Mouse (Mus musculus): ENCODE data around the gene Sult1b1.
"Not testable (repeated sequence)": the region's sequence is repeated elsewhere in the genome, so short reads cannot be mapped to it uniquely, and the experiment has no call there.

The Sult1b1 gene

DNA sequence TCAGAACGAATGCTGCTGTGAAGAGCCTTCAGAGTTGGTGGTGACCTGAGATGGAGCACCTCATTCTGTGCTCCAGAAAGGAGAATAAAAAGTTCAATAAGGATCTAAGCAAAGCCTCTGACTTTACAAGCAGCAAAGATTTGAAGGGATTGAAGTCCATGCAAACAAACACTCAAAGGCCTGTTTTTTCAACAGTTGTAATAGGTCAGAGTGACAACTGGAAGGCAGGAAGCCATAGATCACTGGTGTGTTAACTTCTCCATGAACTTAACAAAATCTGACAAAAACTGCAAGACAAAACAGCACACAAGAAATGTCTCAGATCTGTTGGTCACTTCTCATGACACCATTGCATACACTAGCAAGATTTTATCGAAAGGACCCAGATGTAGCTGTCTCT is at the start of gene Sult1b1:
TSS of gene Sult1b1 (minus strand) at position 85 of the 400 bp plus-strand sequence.
- no peak for DNase-seq (ENCODE audit: low spot score)

DNA sequence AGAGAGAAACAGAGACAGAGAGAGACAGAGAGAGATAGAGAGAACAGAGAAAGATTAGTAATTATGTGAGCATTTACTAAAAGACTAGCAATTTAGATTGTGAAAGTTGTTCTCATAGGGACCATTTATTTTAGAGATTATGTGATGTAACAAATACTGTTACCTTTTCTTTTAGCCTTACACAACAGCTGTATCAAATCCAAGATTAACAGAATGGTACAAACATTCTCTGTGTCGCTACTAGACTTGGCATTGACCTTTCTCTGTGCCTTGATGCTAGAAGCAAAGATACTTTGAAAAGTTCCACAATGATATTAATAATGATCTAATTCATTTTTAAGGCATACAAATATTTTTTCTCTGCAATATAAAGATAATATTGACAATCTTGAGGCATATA is 42.4 kb upstream of the Sult1b1 start:
- no peak for DNase-seq (ENCODE audit: low spot score)

DNA sequence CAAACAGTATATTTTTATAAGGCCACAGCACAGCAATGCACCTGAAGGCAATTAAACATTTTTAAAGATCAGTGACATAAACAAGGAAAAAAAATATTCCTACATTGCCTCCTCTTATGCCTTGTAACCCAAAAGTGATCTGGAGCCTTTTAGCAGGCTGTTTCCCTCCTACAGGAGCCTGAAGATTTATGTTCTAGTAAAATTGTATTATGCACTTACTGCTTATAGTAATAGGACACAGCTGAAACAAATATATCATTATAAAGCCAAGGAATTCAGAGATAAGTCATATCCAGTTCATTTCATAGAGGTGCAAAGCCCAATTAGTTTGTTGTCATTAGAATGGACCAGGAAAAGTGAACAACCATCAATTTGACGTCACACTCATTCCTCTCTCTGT is 36.2 kb upstream of the Sult1b1 start:
- no peak for DNase-seq (ENCODE audit: low spot score)

DNA sequence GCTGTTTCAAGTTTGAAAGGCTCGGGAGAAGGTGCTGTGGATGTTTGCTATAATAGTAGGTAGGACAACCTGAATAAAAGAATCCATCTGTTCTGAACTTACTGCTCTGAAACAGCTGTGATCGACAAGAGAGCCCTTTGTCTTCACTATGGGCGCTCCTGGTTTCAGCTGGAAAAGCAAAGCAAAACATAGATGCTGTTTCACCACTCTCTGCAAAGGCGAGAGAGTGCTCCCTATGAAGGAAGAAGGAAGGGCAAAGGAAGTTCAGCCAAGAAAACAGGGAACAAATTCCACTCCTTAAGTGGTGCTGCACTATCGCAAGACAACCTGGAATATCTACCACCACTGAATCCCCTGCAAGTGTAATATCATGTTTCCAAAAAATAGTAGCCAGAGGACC is 35.5 kb upstream of the Sult1b1 start:
- DNase-seq (ENCODE audit: low spot score): no peak

DNA sequence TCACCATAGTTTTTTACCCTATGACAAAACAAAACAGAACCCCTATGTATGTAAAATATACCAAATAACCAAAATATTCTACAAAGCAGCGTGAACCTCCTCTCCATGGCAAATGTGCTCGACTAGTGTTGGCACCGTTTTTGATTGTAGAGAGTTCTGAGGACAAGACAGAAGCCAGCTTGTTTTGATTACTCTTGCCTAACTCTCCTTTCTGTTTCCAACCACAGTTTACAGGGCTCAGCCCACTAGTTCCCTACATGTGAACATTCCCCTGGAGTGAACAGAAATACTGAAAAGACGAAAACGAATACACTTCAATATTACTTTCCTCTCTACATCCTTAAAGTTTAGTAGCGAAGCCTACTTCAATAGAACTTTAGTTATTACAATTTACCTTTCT is 34.8 kb upstream of the Sult1b1 start:
- no peak for DNase-seq (ENCODE audit: low spot score)

DNA sequence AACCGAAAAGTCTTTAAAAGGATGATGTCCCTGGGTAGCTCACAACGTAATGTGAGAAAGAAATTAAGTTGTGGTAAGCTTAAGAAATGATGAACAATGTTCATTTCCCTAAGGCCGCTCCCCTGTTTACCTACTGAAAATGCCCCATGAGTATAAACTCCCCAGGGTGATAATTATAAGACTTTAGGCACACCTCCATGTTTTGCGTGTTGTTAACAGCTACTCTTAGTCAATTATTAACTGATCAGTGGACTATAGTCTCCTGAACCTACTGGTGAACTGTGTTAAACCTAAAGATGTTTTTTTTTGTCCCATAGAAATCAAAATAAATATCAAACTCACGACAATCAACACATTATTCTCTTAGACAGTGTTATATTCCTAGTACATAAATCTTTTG is 30.9 kb upstream of the Sult1b1 start, which contains the start of gene Sult1d1:
TSS of gene Sult1d1 (minus strand) at position 183 of the 400 bp plus-strand sequence.
- DNase-seq (ENCODE audit: low spot score): no peak

DNA sequence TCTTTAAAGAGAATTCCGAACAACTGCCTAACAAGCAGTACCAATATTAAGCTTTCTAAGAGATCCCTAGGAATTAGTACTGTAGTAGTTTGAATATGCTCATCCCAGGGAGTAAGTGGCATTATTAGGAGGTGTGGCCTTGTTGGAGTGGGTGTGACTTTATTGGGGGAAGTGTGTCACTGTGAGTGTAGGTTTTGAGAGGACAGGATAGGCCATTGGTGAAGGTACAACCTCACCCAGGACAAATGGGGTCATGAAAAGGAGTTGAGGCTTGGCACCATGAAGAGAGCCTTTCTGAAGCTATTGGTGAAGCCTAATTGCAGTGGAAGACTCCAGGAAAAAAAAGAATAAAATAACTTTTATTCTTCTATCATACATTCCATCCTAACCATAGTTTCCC is 29.3 kb upstream of the Sult1b1 start:
- DNase-seq (ENCODE audit: low spot score): no peak

DNA sequence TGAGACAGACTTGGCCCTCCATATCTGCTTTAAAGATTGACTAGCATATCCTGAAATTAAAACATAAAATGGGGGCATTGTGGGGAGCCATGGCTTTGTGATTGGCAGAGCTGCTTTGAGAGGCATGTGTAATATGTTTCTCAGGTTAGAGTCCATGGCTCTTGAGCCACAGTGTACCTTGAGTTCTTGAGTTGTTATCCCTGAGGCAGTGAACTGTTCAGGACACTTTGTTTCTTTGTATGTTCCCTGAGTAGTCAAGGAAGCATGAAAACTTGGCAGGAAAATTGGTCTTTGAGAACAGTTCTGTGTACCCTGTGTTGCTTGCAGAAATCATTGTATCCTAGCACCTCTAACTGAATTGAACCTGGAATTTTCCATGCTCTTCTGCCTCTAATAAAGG is 25.0 kb upstream of the Sult1b1 start:
- no peak for DNase-seq (ENCODE audit: low spot score)

DNA sequence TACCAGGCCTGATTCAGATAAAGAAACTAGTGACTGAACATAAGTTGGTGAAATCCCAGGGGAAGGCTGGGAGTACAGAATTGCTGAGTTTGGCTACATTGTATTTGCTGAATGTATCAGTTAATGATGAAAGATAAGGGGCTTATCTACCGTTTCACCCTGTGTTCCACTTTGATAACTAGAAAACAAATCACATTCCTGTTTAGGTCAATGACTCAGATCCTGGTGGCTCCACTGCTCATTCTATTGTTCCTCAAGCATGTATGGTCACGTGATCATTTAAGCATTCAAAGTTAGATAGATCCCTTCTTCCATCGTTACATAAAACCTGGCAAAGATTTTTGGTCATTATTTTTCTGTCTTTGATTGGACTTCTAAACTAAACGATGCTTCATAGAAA is 24.5 kb upstream of the Sult1b1 start:
- no peak for DNase-seq (ENCODE audit: low spot score)

DNA sequence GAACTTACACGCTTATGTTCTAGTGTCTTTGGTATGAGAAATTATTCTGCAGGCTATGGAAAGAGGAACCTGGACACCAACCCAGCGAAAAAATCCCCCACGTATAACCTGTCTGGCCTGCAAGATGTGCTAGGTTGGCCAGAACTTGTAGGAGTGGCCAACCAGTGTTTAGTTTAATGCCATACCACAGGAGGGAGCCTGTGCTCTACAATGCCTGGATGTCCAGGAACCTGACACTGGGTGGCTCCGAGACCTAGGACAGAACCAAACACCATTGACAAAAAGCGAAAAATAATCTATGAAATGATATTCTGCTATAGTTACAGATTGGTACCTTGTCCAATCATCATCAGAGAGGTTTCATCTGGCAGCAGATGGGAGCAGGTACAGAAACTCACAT is 22.1 kb upstream of the Sult1b1 start:
- DNase-seq (ENCODE audit: low spot score): no peak

DNA sequence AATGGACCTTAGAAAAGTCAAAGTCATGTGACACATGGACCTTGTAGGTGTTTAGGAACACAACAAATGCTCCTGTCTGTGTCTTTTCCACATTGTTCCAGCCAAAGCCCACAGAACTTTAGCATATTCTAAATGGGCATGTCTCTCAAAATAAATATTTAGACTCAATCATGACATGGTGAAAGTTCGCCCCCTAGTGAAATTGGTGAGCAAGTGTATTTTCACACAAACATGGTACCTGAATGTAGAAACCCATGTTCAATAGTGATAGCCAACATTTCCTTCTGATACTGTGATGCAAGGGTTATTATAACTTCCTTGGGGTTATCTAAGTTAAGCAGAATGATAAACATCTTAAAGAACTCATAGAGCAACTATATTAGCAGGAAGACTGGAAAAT is 12.9 kb upstream of the Sult1b1 start:
- DNase-seq (ENCODE audit: low spot score): no peak

DNA sequence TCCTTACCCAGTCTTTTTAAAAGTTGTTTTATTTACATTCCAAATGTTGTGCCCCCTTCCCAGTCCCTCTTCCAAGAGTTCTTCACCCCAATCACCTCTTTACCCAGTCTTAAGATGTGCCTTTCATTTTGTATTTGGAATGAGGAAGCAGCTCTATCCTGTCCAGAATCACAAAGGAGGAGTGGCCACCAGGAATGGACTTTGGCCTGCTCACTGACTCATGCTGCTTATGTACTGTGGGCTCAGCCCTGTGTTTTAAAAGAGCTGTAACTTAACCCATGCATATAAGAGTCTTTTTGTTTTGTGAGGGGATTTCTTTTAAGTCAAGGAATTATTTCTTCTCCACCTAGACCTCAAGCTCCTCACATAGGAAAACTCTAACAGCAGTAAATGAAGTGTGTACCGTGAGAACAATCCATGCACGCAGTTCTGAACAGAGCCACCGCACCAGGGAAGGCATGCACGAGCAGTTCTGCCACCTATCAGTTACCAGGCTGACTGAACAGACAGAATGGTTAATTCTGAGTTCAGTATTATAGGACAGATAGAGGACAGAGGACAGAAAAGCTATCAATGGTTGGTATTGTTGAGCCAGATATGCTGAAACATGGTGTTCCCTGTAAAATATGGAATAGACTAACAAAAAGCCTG is 1.9 kb downstream of the Sult1b1 start:
- DNase-seq (ENCODE audit: low spot score): no peak

DNA sequence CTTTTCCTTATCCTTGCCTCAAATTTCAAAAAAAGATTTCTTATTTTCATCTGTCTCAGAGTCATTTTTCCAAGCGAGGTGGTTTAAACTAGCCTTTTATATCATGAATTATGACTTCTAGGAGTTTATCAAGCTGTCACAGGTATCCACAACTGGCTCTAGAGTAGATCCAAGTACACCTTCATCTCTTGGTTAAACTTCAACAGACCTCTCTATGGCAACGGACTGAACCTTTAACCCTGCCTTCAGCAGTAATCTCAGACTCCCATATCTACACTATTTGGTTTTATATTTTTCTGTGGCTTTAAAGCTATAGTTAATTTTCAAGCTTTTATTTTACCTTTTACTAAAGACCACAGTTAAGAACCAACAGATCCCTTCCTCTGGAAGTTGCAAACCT is 5.7 kb downstream of the Sult1b1 start:
- no peak for DNase-seq (ENCODE audit: low spot score)

DNA sequence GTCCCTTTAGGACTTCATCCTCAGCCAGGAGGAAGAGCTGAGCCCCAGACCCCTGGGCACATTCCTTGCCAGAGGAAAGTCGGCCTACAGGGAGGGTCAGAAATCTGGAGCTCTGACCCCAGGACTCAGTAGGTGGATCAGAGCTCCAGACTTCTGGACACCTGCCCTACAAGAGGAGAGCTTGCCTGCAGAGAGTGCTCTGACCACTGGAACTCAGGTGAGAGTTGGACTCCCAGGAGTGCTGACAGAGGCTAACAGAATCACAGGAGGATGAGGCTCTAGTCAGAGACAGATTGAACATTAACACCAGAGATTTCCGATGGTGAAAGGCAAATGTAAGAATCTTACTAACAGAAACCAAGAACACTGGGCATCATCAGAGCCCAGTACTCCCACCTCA is 14.4 kb downstream of the Sult1b1 start:
- not testable (repeated sequence) for DNase-seq (ENCODE audit: low spot score)

DNA sequence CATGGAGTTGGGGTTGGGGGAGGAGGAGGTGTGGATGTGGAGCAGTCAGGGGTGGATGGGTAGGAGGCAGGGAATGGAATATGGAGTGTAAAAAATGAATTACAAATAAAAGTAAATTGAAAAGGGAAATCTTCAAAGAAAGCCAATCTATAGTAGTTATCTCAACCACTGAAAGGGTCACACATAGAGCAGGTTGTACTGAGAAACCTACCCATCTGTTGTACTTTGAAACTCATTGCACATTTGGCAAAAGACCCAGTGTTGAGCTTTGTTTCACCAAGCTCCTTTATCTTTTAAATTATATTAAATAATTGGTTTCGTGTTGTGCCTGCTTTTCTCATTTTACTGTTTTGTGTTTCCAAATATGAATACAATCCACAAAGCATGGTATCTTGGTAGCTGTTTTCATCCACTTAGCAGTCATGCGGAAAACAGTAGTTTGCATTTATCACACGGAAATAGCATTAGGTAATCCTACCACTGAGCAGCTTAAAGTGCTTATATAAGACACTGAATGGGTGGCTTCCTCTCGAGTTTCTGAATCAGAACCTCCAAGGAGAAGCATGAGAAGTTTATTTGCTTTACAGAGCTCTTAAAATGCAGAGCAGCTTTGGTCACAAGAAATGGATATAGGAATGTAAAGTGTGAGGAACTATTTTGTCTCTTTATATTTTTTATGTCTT is 32.1 kb downstream of the Sult1b1 start:
- no peak for DNase-seq (ENCODE audit: low spot score)

DNA sequence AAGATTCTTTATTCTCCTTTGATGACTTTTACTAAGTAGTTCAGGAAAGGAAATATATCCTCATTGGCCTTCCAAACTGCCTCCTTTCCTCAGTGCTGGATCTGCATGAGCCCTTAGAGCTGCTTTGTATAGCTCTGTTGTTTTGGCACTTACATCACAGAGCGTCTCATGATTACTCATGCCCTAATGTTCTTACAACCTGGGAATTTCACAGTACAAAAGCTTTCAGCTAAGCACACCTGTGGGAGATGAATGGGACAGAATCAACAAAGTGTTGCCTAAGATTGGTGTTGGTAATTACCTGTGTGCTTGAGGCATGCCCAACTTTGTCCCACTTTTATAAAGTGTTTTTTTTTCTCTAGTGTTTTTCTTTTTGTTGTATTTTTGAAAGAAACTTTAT is 35.3 kb downstream of the Sult1b1 start:
- DNase-seq (ENCODE audit: low spot score): no peak

DNA sequence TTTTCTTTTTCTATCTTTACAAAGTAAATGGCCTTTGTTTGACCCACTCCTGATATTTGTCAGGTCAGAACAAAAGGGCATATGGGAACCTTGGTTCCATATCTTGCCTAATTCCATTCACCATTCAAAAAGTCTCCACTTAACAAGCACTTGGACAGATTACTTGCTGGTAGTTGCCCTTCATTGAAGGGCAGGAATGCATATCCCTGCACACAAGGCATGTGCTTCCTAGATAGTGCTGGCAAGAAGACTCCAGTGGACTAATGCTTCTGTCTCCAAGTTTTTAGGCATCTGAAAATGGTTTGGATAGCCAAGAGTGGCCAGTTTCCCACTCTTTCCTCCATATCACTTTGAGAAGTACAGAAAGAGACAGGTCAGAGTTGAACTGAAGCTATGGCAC is 38.7 kb downstream of the Sult1b1 start:
- no peak for DNase-seq (ENCODE audit: low spot score)

DNA sequence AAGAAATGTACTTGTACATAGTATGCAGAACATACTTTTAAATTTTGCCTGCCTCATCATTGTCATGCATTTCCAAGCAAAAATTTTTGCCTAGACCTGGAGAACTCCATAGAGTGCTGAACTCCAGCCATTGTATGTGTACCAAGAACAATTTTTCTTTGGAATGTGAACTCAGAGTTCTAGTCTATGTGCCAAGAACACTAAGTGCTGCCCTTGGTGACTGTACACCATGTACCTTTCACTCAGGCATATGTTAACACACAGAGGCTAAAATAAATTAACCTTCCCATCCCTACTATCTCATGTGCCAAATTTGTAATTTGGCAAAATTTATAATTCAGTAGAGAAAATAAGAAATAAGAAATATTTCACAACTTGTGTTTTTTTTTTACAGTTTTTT is 39.1 kb downstream of the Sult1b1 start:
- no peak for DNase-seq (ENCODE audit: low spot score)

DNA sequence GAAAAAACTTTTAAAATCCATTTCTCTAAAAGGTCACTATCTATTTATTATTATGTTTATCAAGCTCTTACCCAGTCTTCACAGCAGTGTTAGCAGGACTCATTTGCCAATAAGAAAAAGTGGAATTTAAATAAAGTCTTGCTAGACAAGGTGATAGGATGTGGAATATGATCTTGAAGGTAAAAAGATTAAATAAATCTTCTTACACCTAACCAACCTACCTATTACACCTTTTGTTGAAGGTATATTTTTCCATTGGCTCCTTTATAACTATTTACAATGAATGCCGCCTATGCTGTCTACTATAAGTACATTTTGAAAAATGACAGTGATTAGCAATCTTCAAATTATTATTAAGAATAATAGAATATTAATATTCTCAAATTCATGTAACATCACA is 47.2 kb downstream of the Sult1b1 start, which contains the start of gene Ugt2a1:
TSS of gene Ugt2a1 (minus strand) at position 101 of the 400 bp plus-strand sequence.
- no peak for DNase-seq (ENCODE audit: low spot score)

DNA sequence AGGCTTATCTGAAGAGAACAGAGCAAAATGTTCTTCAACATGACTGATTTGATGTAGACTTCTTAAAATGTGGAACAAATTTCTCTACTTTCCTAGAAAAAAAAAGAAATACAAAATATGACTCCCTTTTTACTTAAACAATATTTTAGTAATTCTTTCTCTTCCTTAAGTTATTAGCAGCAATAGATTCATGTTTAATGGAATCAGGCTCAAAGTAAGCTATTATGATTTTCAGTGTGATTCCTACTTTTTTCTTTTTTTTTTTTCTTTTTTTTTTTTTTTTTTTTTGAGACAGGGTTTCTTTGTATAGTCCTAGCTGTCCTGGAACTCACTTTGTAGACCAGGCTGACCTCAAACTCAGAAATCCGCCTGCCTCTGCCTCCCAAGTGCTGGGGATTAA is 51.3 kb downstream of the Sult1b1 start, which contains the start of gene Gm43638:
TSS of gene Gm43638 (minus strand) at position 101 of the 400 bp plus-strand sequence.
- DNase-seq (ENCODE audit: low spot score): not testable (repeated sequence)

DNA sequence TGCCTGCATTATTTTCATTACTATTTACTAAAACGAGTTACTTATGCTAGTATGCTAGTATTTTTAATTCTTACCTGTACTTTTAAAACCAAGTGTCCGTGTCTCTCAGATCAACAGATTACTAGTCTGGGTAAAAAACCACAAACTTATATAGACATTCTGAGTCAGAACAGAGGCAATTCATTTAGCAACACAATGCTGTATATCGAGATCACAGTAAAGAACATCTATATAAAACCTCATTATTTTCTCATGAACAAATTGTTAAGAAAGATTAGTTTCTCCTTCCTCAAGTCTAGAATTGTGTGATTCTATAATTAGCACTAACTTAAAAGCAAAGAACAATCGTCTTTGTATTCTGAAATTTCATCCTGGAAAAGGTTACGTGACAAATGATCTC is 55.8 kb downstream of the Sult1b1 start, which contains the start of gene Ugt2a2:
TSS of gene Ugt2a2 (minus strand) at position 101 of the 400 bp plus-strand sequence.
- no peak for DNase-seq (ENCODE audit: low spot score)

All from urinary bladder, postnatal 10 days (tissue).